Mouse (Mus musculus) right cerebral cortex, postnatal 4 days (tissue): ENCODE measurements around the gene Pus3.

Source experiments
- DNase-seq: peaks from one replicate; pipeline ENCODE4 v3.0.0-alpha.2; 2022

Pus3 gene

GRCm38 (mm10) chr9:35558257-35559008 is at the start of gene Pus3, which contains the start of gene Ddx25:
Gene Pus3, plus strand, starts transcription at chr9:35558595.
Gene Ddx25, minus strand, starts transcription at chr9:35558528.
- peak; percentile 77 for DNase-seq

GRCm38 (mm10) chr9:35513900-35514299 is 44.5 kb upstream of the Pus3 start:
- no peak for DNase-seq

- DNase-seq = no peak
These were observed 42.2 kb upstream of the Pus3 start for GRCm38 (mm10) chr9:35516182-35516581.

- DNase-seq = no peak
These were observed 41.7 kb upstream of the Pus3 start for GRCm38 (mm10) chr9:35516711-35517110.

GRCm38 (mm10) chr9:35518169-35518568 is 40.2 kb upstream of the Pus3 start, which contains the start of gene Gm1113:
Gene Gm1113, minus strand, starts transcription at chr9:35518269.
- DNase-seq = no peak

- no peak for DNase-seq
These were observed 37.6 kb upstream of the Pus3 start for GRCm38 (mm10) chr9:35520631-35521348.

GRCm38 (mm10) chr9:35522241-35522640 is 36.2 kb upstream of the Pus3 start:
- no peak for DNase-seq

- DNase-seq = no peak
These were observed 35.4 kb upstream of the Pus3 start for GRCm38 (mm10) chr9:35522821-35523515.

GRCm38 (mm10) chr9:35523541-35523940 is 34.9 kb upstream of the Pus3 start:
- DNase-seq = peak; percentile 35

- peak; percentile 73 for DNase-seq
These were observed 34.4 kb upstream of the Pus3 start for GRCm38 (mm10) chr9:35523941-35524411.

GRCm38 (mm10) chr9:35529141-35529540 is 29.3 kb upstream of the Pus3 start:
- no peak for DNase-seq

GRCm38 (mm10) chr9:35529796-35530195 is 28.6 kb upstream of the Pus3 start:
- no peak for DNase-seq

- no peak for DNase-seq
These were observed 25.1 kb upstream of the Pus3 start for GRCm38 (mm10) chr9:35533266-35533665.

- DNase-seq = peak; percentile 43
These were observed 23.3 kb upstream of the Pus3 start for GRCm38 (mm10) chr9:35535110-35535509.

GRCm38 (mm10) chr9:35535876-35536275 is 22.5 kb upstream of the Pus3 start:
- no peak for DNase-seq

GRCm38 (mm10) chr9:35539001-35539750 is 19.2 kb upstream of the Pus3 start:
- no peak for DNase-seq

GRCm38 (mm10) chr9:35541024-35541423 is 17.4 kb upstream of the Pus3 start:
- DNase-seq = no peak

GRCm38 (mm10) chr9:35541488-35541887 is 16.9 kb upstream of the Pus3 start:
- DNase-seq = peak; percentile 95

GRCm38 (mm10) chr9:35541941-35542340 is 16.5 kb upstream of the Pus3 start:
- DNase-seq = no peak

GRCm38 (mm10) chr9:35543099-35543860 is 15.1 kb upstream of the Pus3 start:
- DNase-seq = no peak

GRCm38 (mm10) chr9:35544666-35545065 is 13.7 kb upstream of the Pus3 start:
- DNase-seq = no peak

GRCm38 (mm10) chr9:35545704-35546103 is 12.7 kb upstream of the Pus3 start:
- DNase-seq = no peak
